Mouse (Mus musculus) induced T-regulatory cell, adult 2 months (primary cell): Measurements from ENCODE around the gene Arhgef17.
"Not testable (repeated sequence)": the region's sequence is repeated elsewhere in the genome, so short reads cannot be mapped to it uniquely, and the experiment has no call there.

Experiments used
- DNase-seq: peaks from one replicate; pipeline ENCODE4 v3.0.0-alpha.2; 2012; ENCODE audit warnings: low read depth

Arhgef17 gene

GRCm38 (mm10) chr7:100873197-100873596 is 58.7 kb downstream of the Arhgef17 start:
- DNase-seq: no peak

GRCm38 (mm10) chr7:100871892-100872291 is 60.0 kb downstream of the Arhgef17 start:
- no peak for DNase-seq

DNA sequence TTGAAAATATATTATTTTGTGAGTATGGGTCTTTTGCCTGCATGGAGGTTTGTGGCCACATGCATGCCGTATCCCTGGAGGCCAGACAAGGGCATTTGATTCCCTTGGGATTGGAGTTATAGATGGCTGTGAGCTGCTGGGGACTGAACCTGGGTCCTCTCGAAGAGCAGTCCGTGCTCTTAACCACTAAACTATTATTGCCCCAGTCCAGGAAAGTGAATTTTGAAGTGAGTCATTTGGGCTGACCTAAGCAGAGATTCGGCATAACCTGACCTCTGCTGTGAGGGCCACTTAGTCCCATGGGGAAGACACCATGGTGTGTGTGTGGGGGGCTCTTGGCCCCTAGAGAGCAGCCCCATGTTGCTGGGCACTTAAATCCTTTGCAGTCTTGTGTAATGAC is 60.6 kb downstream of the Arhgef17 start:
- DNase-seq: no peak

DNA sequence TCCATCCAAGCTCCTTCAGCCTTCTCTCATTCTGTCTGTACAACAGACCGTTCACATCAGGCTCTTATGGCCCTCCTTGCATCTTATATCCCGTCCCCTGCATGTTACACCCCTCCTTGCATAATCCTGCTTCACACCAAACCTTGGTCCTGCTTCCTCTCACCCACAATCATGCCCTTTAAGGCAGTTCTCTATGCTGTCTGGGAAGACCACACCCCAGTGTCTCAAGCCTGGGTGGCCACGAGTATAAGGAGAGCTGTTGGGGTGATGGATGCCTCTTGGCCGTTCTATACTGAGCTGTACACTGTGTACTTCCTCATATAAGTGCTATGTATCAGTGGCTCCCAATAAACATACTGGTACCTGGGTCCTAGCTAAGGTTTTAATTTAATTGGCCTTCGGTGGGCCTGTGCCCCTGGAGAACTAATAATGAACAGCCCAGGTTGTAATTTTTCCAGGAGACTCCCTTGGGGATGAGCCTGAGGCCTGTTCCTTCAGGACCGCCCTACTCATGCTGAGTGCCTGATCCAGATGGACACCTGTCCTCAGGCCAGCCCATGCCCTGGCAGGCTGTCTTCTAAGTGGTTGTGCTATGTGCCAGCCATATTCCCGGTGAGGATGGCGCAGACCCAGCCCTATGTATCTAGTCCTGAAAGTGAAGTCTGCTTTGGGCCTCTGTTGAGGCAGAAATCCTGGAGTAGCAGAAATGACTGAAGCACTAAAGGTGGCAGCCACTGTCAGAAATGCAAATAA is 61.9 kb downstream of the Arhgef17 start:
- no peak for DNase-seq

DNA sequence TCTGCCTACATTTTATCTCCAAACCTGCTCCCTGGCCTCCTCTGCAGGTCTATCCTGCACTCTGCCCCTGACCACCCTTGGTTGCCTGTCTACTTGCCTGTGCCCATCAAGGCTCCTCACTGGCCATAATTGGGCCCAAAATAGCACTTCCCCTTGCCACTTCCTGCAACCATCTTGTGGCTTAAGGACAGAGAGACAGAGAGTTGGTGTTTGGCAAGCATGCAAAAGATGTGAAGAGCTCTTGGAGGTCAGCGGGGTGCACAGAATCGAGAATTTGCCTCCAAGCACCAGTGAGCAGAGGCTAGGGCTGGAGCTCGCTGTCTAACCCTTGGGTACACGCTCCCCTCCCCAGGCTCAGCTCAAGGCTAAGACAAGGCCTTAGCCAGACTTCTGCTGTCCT is 63.4 kb downstream of the Arhgef17 start:
- DNase-seq: no peak

DNA sequence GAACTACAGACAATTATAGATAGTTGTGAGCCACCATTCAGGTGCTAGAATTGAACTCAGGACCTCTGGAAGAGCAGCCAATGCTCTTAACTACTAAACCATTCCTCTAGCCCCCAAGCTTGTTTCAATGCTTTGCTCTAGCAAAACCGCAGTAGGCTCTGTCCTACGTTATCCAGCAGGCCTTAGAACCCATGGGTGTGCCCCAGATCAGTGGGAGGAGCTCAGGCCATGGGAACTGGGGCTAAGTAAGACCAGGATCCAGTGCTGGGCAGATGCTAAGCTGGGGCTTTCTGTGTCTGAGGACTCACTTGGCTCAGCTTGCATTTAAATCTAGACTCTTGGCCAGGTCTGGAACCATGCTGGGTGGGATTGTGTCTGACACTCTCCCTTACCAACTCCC is 64.3 kb downstream of the Arhgef17 start:
- no peak for DNase-seq

DNA sequence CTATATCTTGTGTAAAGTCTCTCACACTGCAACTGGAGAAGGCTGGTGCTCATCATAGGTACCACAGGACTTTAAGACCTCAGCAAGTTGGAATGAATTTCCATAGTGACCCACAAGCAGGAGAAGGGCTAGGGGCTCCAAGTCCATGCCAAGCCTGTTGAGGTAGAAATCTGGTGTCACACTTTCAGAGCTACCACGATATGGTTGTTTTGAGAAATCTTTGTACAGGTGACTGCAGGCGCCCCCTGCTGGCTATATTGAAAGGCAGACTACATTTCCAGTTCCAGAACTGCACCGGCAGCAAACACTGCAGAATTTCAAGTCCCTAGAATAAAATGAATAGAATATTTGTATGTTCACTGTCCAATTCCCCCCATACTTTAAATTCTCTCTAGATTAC is 65.2 kb downstream of the Arhgef17 start:
- DNase-seq: peak; percentile 88

DNA sequence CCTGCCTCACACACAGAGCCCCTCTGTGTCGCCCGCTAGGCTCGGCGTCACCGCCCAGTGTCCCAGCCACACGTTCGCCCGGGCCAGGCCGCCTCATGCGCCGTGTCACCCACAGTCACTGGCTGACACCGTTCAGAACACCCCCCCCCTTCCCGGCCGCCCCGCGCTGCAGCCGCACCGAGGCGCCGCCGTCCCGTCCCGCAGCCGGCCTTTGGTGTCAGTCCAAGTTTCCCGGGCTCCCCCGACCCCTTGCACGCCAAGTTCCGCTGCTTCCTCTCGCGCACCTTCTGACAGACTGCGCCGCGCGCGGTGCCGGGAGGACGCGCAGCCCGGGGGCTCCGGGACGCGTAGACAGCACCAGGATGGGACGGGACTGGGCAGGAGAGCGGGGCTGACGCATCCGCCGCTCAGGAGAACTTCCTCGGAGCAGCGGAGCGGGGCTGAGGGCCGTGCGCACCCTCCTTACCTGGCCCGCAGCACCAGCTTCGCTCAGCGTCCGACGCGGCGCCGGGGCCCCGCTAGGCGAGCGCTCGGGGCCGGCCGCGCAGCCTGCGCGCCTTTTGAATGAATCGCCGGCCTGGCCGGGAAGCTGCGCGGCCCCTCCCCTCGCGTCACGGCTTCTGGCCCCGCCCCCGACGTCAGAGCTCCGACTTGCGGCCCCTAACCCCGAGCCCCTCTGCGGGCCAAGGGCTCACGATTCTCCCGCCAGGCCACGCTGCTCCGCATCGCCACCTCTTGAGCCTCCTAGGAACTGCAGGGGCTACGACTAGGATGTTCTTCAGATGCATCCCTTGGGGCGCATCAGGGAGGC is 68.9 kb downstream of the Arhgef17 start, which contains the start of gene Relt:
Relt (minus strand) TSS at position 619 of the 811 bp plus-strand sequence.
- DNase-seq: peak; percentile 98

DNA sequence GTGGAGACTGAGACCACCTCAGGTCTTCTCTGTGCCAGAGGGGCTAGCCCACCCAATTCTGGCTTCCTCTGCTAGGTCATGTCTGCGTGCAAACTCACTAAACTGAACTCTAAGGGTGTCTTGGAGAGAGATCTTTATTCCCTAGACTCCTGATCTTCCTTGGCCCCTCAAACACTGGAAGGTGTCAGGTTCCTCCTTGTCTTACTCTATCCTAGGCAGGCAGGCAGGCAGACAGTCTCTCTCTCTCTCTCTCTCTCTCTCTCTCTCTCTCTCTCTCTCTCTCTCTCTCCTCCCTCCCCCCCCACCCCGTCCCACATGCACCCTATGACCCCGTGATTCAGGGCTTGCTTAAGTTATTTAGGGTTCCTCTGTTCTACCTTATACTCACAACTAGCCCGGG is 69.6 kb downstream of the Arhgef17 start:
- no peak for DNase-seq

DNA sequence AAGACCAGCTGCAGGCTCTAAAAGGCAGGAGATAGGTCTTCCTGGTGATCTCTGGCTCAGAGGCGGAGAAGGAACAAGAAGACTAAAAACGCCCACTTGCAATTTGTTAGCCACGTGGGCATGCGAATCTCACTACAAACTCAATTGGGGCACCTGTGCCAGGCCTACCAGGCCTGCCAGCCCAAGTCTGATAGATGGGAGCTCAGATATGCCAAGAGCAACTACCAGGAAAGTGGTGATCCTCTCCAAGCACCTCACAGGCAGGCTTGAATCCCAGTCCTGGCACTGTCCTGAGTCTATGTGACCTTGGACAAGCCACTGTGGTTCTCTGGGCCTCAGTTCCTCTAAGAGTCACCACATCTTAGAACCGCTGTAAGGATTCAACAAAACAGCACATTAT is 70.7 kb downstream of the Arhgef17 start:
- no peak for DNase-seq

DNA sequence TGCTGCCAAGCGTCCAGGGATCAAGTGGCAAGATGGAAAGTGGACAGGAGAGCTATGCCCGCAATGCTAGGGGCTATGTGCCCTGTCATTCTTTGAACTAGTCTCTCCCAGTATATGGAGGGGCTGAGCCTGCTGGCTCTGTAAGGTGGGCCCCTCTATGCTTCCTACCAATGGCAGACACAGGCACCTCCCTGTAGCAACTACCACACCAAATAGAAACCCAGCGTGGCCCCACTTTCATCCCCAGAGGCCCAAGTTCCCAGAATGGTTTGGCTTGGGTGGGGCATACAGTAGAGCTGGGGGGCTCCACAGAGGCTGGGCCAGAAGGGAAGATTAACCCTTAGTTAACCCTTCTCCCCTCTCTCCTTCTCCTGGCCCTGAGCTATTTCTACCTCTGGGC is 71.5 kb downstream of the Arhgef17 start:
- DNase-seq: no peak

DNA sequence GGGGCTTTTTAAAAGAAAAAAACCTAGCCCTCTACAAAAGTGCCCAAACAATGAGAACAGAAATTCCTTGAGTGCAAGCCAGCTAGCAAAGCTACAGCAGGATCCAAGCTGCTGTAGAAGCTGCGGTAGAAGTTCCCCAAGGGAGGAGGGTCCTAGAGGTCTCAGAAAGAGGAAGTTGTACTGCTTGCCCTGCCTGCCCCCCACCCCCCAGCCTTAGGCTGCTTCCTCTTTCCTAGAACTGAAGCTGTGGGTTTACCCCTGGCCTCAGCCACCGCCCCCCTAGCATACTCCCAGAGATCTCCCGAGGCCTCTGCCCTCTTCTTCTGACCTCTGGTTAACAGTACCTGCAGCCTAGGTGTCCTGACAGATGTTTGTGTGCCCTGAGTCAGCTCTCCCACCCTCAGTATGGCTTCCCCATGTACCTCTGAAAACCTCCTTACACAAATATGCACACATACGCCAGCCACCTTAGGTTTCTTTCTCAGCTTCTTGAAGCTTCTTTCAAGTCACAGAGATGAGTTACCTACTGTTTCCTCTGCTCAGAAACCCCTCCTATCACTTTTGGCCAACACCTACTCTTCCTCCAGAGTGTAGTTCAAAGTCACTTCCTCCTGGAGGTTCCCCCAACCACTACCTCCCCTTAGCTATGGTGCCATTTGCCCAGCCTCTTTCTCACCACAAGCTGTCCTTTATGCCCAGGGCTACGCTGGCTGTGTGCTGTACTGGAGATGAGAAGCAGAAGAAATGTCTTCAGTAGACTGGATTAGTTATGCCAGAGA is 75.9 kb downstream of the Arhgef17 start:
- peak; percentile 86 for DNase-seq

- peak; percentile 57 for DNase-seq
These were observed 76.6 kb downstream of the Arhgef17 start for GRCm38 (mm10) chr7:100855300-100855699.

- no peak for DNase-seq
These were observed 77.0 kb downstream of the Arhgef17 start for GRCm38 (mm10) chr7:100854861-100855260.

GRCm38 (mm10) chr7:100854137-100854814 is 77.6 kb downstream of the Arhgef17 start:
- DNase-seq: no peak

GRCm38 (mm10) chr7:100853396-100853795 is 78.5 kb downstream of the Arhgef17 start:
- DNase-seq: no peak

DNA sequence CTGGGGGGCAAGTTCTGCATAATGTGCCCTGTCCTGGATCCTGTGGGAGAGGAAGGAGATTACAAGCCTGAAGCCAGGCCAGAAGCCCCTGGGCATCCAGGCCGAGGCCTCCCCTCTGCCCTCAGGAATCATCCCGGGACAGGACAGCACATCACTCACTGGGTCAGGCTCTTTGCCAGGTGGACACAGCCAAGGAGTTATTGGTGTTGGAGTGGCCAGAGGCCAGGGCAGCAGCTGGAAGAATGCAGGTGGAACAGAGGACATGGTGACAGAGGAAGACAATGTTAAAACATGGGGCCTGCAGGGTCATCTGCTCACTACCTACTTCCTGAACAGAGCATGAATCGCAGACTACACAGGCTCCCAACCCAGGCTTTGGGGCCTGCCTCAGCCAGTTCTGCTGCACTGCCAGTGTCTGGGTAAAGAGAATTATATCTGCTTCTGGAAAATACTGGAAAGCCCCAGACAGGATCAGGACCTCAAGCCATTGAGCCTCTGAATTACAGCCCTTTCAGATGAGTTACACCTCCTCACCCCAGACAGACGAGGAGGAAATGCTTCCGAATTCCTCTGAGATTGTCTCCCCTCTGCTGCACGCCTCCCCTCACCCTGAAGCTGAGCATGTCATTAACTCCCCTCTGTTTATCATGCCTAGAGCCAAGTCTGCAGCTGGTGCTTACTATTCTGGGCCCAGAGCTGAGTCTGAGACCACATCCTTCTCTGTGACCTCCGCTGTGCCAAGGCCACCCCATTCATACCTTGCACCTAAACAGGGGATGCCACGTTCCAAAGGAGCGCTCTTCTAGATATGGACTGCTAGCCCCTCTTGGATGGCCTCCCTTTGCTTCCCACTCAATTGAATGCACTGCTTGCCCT is 80.2 kb downstream of the Arhgef17 start:
- DNase-seq: no peak

- no peak for DNase-seq
These were observed 82.4 kb downstream of the Arhgef17 start for GRCm38 (mm10) chr7:100849508-100849907.

DNA sequence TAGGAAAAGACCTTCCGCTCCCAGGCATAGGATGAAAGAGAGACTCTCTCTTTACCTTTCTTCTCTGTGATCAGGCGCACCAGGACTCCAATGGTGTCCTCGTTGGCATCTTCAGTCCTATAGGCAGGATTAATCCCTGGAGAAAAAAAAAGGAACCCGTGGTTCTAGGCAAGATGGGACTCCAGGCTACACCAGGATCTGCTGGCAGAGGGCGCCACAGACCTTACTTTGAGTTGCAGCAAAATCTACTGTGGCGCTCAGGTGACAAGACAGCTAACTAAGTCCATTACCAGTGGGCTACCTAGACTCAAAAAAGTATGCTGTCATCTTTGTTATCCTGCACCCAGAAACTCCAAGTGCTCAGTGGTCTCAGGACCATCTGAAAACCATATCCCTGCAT is 83.2 kb downstream of the Arhgef17 start:
- DNase-seq: peak; percentile 82

- no peak for DNase-seq
These were observed 84.8 kb downstream of the Arhgef17 start for GRCm38 (mm10) chr7:100847131-100847530.

GRCm38 (mm10) chr7:100846033-100846432 is 85.9 kb downstream of the Arhgef17 start:
- DNase-seq: not testable (repeated sequence)
